In the genomic region with DNA sequence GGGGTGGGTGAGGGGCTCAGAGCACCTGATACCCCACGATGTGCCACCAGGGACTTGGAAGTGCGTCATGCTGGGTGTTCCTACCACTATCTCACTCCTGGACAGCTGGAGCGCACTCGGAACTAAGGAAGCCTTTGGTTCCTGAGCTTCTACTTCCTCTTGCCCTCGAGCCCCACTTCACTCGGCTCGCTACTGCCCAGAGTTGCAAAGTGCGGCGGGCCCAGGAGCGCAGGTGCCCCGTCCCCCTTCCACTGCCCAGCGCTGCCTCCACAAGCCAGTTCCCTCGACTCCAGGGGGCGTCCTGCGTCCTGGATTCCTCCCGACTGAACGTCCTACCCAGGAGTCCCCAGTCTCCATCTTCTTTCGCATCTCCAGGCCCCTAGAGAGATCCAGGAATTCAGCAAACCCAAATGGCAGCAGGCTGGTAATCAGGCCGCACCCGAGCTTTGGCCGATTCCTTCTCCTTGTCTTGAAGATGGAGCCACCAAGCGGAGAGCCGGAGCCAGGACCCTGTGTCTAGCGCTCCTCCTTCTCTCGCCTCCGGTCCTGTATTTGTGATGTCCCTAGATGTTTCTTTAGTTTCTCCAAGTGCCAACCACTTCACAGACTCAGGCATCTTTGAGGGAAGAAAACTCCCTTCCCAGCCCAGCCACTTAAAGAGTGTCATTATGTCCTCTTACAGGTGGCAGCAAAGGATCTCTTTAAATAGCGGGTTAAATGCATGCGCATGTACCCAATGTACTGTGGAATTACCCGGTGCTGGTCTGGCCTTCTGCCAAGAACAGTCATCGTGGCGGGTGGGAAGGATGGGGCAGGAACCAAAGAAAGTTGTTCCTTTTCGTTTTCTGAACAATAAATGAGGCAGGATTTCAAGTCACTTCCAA, we compare ENCODE assay signal across 8 mouse cellular contexts. TPM values are rescaled to one million over a fixed set of nuclear protein-coding genes. Genes with fewer than 3 reads are reported as not detected.
DNase-seq lines count a peak whose midpoint lies in the region; ATAC-seq and TF ChIP-seq lines count a peak whose summit lies in the region.

No protein-coding gene starts in this region.

- H3K9me3 ChIP-seq in embryonic facial prominence, embryonic 15.5 days (replicated peaks) = no peaks in the 10 kb centered on the region
- no peaks in the 10 kb centered on the region for H3K9me3 ChIP-seq in heart, embryonic 13.5 days
- H3K9me3 ChIP-seq in kidney, postnatal 0 days (replicated peaks; ENCODE audit: low read length) = no peaks in the 10 kb centered on the region
- no peaks in the 10 kb centered on the region for H3K9me3 ChIP-seq in liver, embryonic 14.5 days (ENCODE audit: control insufficient read depth, low read length)
- no peaks in the 10 kb centered on the region for H3K9me3 ChIP-seq in stomach, postnatal 0 days (ENCODE audit: control insufficient read depth, low read length)

- peak; percentile 37 for ATAC-seq in embryonic facial prominence, embryonic 15.5 days (ENCODE audit: insufficient number of reproducible peaks, low FRiP score, low TSS enrichment, low read depth)
- peak; percentile 10; the same call in 1 of the 2 replicates for ATAC-seq in heart, embryonic 13.5 days (ENCODE audit: extremely low read depth, insufficient number of reproducible peaks, low FRiP score, low TSS enrichment)
- ATAC-seq in kidney, postnatal 0 days (replicated peaks; ENCODE audit: low FRiP score, low read depth) = peak; percentile 50
- peak; percentile 34 for ATAC-seq in liver, embryonic 14.5 days (ENCODE audit: insufficient read depth)
- ATAC-seq in stomach, postnatal 0 days (ENCODE audit: low FRiP score, low TSS enrichment) = peak; percentile 58

- peak; percentile 11; the same call in 1 of the 2 replicates for TF ChIP-seq CTCF in bone marrow, adult 2 months (IDR thresholded peaks at IDR 0.05; ENCODE audit: control insufficient read depth, insufficient read depth, low read length)
- peak; percentile 70 for TF ChIP-seq CTCF in kidney, postnatal 0 days (IDR thresholded peaks at IDR 0.05; ENCODE audit: low read depth)
- peak; percentile 62 for TF ChIP-seq CTCF in liver, embryonic 14.5 days (IDR thresholded peaks at IDR 0.05; ENCODE audit: low read depth)
- peak; percentile 73 for TF ChIP-seq CTCF in stomach, postnatal 0 days (IDR thresholded peaks at IDR 0.05; ENCODE audit: low read depth)

- no peaks in the 10 kb centered on the region for H3K36me3 ChIP-seq in embryonic facial prominence, embryonic 15.5 days
- peaks cover 9% of the 10 kb centered on the region for H3K36me3 ChIP-seq in heart, embryonic 13.5 days
- no peaks in the 10 kb centered on the region for H3K36me3 ChIP-seq in kidney, postnatal 0 days (ENCODE audit: insufficient read depth, low read length)
- H3K36me3 ChIP-seq in liver, embryonic 14.5 days (replicated peaks; ENCODE audit: control insufficient read depth, insufficient read depth, low read depth) = no peaks in the 10 kb centered on the region
- no peaks in the 10 kb centered on the region for H3K36me3 ChIP-seq in stomach, postnatal 0 days (ENCODE audit: control insufficient read depth, insufficient read depth, low read length)

- H3K4me3 ChIP-seq in bone marrow, adult 2 months (replicated peaks; ENCODE audit: control insufficient read depth, low read depth, low read length) = peak overlapping the region; percentile 100
- H3K4me3 ChIP-seq in embryonic facial prominence, embryonic 15.5 days (replicated peaks) = peak overlapping the region; percentile 87
- H3K4me3 ChIP-seq in heart, embryonic 13.5 days = peak overlapping the region; percentile 91
- H3K4me3 ChIP-seq in kidney, postnatal 0 days (replicated peaks; ENCODE audit: low read depth, low read length) = peak overlapping the region; percentile 82
- peak overlapping the region; percentile 54 to 78 for H3K4me3 ChIP-seq in liver, embryonic 14.5 days (ENCODE audit: insufficient read depth in 1 of 2, low read depth in 2 of 2, low read length in 2 of 2)
- peak overlapping the region; percentile 88 for H3K4me3 ChIP-seq in stomach, postnatal 0 days (ENCODE audit: low read depth, low read length)

- H3K4me1 ChIP-seq in bone marrow, adult 2 months (ENCODE audit: control insufficient read depth, insufficient read depth, low read length) = peaks cover 1% of the 10 kb centered on the region; the same call in 1 of the 2 replicates
- peaks cover 23% of the 10 kb centered on the region for H3K4me1 ChIP-seq in embryonic facial prominence, embryonic 15.5 days
- peaks cover 23% of the 10 kb centered on the region for H3K4me1 ChIP-seq in heart, embryonic 13.5 days
- peaks cover 6% of the 10 kb centered on the region; the same call in 1 of the 2 replicates for H3K4me1 ChIP-seq in kidney, postnatal 0 days (replicated peaks; ENCODE audit: insufficient read depth, low read length)
- no peaks in the 10 kb centered on the region; a peak in 1 of 4 replicates for H3K4me1 ChIP-seq in liver, embryonic 14.5 days (replicated peaks; ENCODE audit: control insufficient read depth in 2 of 2, insufficient read depth in 2 of 2, low read length in 1 of 2)
- no peaks in the 10 kb centered on the region for H3K4me1 ChIP-seq in stomach, postnatal 0 days (replicated peaks; ENCODE audit: control insufficient read depth, insufficient read depth)

- H3K27me3 ChIP-seq in embryonic facial prominence, embryonic 15.5 days = no peaks in the 10 kb centered on the region
- no peaks in the 10 kb centered on the region for H3K27me3 ChIP-seq in heart, embryonic 13.5 days (replicated peaks)
- no peaks in the 10 kb centered on the region for H3K27me3 ChIP-seq in kidney, postnatal 0 days (ENCODE audit: insufficient read depth, low read length)
- peaks cover 10% of the 10 kb centered on the region; the same call in 1 of the 2 replicates for H3K27me3 ChIP-seq in liver, embryonic 14.5 days (ENCODE audit: control insufficient read depth, insufficient read depth, low read length)
- no peaks in the 10 kb centered on the region for H3K27me3 ChIP-seq in stomach, postnatal 0 days (ENCODE audit: control insufficient read depth, insufficient read depth, low read length)

- peak overlapping the region; percentile 99 for H3K4me2 ChIP-seq in embryonic facial prominence, embryonic 15.5 days (replicated peaks)
- peak overlapping the region; percentile 86 for H3K4me2 ChIP-seq in heart, embryonic 13.5 days
- H3K4me2 ChIP-seq in kidney, postnatal 0 days (ENCODE audit: low read length) = peak overlapping the region; percentile 93
- H3K4me2 ChIP-seq in liver, embryonic 14.5 days (ENCODE audit: low read depth) = peak overlapping the region; percentile 90
- H3K4me2 ChIP-seq in stomach, postnatal 0 days (replicated peaks; ENCODE audit: low read depth) = peak overlapping the region; percentile 100

- peak overlapping the region; percentile 77 for H3K9ac ChIP-seq in embryonic facial prominence, embryonic 15.5 days
- H3K9ac ChIP-seq in heart, embryonic 13.5 days = peak overlapping the region; percentile 98
- peak overlapping the region; percentile 93 for H3K9ac ChIP-seq in kidney, postnatal 0 days (ENCODE audit: low read depth, low read length)
- H3K9ac ChIP-seq in liver, embryonic 14.5 days (replicated peaks) = peak overlapping the region; percentile 76
- peak overlapping the region; percentile 95 for H3K9ac ChIP-seq in stomach, postnatal 0 days (ENCODE audit: low read length)

- WGBS in bone marrow, adult 2 months = under 1% methylated on average over 32 of the region's 32 CpGs
- under 1% methylated on average over 32 of the region's 32 CpGs for WGBS in embryonic facial prominence, embryonic 15.5 days
- 2% methylated on average over 32 of the region's 32 CpGs for WGBS in heart, embryonic 13.5 days
- under 1% methylated on average over 32 of the region's 32 CpGs for WGBS in kidney, postnatal 0 days
- WGBS in liver, embryonic 14.5 days (ENCODE audit: insufficient replicate concordance) = 6% methylated on average over 32 of the region's 32 CpGs
- WGBS in stomach, postnatal 0 days = 2% methylated on average over 31 of the region's 32 CpGs

- no peak for TF ChIP-seq POLR2A in bone marrow, adult 2 months (IDR thresholded peaks at IDR 0.05; ENCODE audit: borderline replicate concordance, control insufficient read depth, low read depth, low read length)

- TF ChIP-seq EP300 in liver, embryonic 14.5 days (IDR thresholded peaks at IDR 0.05; ENCODE audit: low read depth) = no peak
- peak; percentile 47 for TF ChIP-seq EP300 in stomach, postnatal 0 days (optimal IDR thresholded peaks at IDR 0.05)

- H3K27ac ChIP-seq in bone marrow, adult 2 months (ENCODE audit: control insufficient read depth, insufficient read depth, low read depth, low read length, poor library complexity) = peak overlapping the region; percentile 93
- H3K27ac ChIP-seq in embryonic facial prominence, embryonic 15.5 days (replicated peaks) = peak overlapping the region; percentile 96
- H3K27ac ChIP-seq in heart, embryonic 13.5 days (replicated peaks) = peak overlapping the region; percentile 97
- peak overlapping the region; percentile 95 for H3K27ac ChIP-seq in kidney, postnatal 0 days
- H3K27ac ChIP-seq in liver, embryonic 14.5 days = no peak overlapping the region
- H3K27ac ChIP-seq in stomach, postnatal 0 days (replicated peaks) = peak overlapping the region; percentile 97

- peak; percentile 87 for DNase-seq in CD4-positive, CD25-positive, alpha-beta regulatory T cell, adult 2 months (ENCODE audit: low read depth, low spot score)
- DNase-seq in kidney, postnatal 0 days (ENCODE audit: low spot score) = peak; percentile 83
- peak in 1 of 3 experiments; percentile 38 for DNase-seq in liver, embryonic 14.5 days (ENCODE audit: low read depth in 3 of 3, low spot score in 3 of 3)
- DNase-seq in neural tube, embryonic 10.5 days (ENCODE audit: extremely low spot score, low spot score) = peak; percentile 76
- DNase-seq in stomach, postnatal 0 days (ENCODE audit: low spot score) = peak; percentile 76

RNA-seq across cellular contexts. Expression of gene Setd7, which starts 0.7 kb away (rescaled TPM):
- polyA plus RNA-seq in bone marrow, adult 2 months (2011; ENCODE audit: insufficient read depth, insufficient read length, low replicate concordance, missing spikeins) = 5.5 and 12.0 TPM in 2 replicates
- 3.6 and 4.2 TPM in 2 replicates for polyA plus RNA-seq in embryonic facial prominence, embryonic 15.5 days (2015; fragmentation: Nextera tagmentation; extraction: Ambion mirVana)
- polyA plus RNA-seq in heart, embryonic 13.5 days (2015; fragmentation: Nextera tagmentation; extraction: Ambion mirVana) = 3.8 and 5.8 TPM in 2 replicates
- 2.0 and 2.4 TPM in 2 replicates for polyA plus RNA-seq in kidney, postnatal 0 days (2015; fragmentation: Nextera tagmentation; extraction: Ambion mirVana)
- polyA plus RNA-seq in liver, embryonic 14.5 days (2012; rRNA removed) = 1.5 and 1.8 TPM in 2 replicates
- polyA plus RNA-seq in liver, embryonic 14.5 days (2014; fragmentation: Nextera tagmentation; extraction: Ambion mirVana) = 0.88 and 1.0 TPM in 2 replicates
- polyA plus RNA-seq in stomach, postnatal 0 days (2015; fragmentation: Nextera tagmentation; extraction: Ambion mirVana) = 1.5 and 1.8 TPM in 2 replicates

Comparison
In these comparisons a context has a peak if more than half of its experiments do, and no peak if none do; other contexts are left out.
1. CTCF ChIP-seq: peak in every context shown above with its lines; median percentile 73 in stomach, postnatal 0 days; 70 in kidney, postnatal 0 days; 62 in liver, embryonic 14.5 days; 11 in bone marrow, adult 2 months.